Mouse (Mus musculus) brain, embryonic 18.5 days (tissue): ENCODE measurements around the gene Procr.
"Not testable (repeated sequence)": the region's sequence is repeated elsewhere in the genome, so short reads cannot be mapped to it uniquely, and the experiment has no call there.

Experiments
- DNase-seq: peaks from one replicate; pipeline ENCODE4 v3.0.0-alpha.2; 2012; ENCODE audit warnings: low read depth, low spot score

Procr gene

DNA sequence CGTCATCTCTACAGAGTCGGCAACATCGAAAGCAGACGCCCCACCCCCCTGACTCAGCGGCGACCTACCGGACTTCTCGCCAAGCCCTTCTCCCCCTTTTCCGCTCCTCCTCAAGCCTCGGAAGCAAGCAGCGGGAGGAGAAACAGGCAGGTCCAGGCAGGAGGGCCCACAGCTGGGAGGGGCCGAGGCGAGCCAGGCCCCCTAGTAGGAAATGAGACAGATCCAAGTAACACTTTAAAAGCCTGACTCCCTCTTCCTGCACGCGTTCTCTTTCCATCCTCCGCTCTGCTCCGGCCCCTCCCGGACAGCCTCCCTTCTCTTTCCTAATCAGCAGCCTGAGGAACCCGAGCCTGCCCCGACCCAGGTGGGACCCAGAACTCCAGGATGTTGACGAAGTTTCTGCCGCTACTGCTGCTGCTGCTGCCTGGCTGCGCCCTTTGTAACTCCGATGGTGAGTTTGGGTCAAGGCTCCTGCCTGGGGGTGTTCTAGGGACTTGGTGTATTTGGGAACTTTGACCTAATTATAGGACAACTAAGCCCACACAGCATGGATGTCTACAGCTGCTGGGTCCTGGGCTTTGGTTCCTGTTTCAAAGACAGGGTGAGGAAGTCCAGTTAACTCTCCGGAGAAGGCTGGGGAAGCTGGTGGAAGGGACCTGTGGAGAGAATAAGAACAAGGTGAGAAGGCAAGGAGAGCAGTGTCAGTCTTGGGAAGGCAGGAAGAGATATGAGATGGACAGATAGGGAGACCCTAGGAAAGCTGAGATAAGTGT, at the start of gene Procr:
TSS of gene Procr (plus strand) at position 104 of the 773 bp plus-strand sequence.
- DNase-seq, result no peak

DNA sequence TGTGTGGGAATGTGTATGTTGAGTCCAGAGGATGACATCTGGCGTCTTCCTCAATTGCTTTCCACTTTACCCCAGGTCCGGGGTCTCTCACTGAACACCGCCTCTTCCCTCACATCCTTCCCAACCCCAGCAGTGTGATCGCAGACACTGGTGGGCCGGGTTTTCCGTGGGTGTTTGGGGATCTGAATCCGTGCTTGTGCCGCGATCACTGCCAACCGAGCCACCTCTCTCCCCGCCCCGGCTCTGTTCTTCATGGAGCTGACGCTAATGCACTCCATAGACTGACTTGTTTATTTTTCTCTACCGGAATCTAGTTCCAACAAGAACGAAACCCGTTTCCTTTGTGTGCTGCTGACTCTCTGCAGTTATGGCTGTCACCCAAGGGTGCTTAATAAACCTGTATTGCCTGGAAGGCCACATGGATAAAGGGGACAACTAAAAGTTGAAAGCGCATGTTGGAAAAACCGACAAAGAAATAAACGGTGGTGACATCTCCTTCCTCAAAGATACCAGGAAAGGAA, 49.5 kb upstream of the Procr start:
- no peak for DNase-seq

DNA sequence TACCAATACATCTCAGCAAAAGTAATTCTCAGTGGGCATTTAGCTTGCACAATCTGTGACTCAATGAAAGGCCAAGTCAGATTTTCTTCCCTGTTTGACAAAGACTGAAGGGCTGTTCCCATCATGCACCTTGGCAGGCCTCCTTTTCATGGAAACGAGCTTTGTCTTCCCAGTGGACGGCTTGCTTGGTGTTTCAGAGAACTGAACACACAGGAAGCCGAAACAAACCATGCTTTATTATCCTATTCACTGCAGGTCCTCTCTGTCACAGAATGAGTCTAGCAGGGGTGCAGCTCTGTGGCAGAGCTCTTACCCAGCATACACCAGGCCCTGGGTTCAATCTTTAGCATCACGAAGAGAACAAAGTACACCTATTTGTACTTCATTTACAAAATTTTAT, 47.3 kb upstream of the Procr start:
- no peak for DNase-seq

DNA sequence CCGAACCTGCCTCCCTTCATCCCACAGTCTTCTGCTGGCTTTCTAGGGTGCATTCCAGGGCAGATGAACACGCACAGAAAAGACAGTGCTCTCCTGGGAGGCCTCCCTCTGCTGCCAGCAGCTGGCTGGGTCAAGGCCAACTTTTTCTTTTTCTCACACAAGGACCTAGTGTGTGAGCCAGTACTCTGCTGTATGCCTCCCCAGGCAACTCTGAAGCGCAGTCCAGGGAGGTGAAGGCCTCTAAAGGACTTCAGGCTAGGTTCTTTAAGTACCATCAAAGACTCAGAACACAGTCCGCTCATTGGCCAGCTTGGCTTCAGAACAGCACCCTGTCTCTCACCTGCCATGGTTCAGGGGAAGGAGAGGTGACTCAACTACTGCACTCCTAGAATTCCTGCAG, 43.7 kb upstream of the Procr start:
- no peak for DNase-seq

DNA sequence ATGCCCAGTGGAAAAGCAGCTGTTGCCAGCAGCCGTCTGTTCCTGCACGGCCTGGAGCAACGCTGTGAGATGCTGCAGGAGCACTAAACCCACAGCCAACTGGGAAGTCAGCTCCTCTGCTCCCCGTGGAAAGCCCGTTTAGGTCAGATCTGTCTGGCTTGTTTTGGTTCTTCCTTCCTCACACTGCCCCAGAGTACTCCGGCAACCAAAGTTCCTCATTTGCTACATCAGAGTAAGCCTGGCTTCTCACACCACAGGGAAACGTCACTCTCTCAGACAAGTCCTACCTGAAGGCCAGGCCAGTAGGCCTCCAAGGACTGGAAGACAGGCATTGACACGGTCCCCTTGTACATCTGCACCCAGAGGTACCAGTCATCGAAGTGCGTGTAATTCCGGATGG, 40.4 kb upstream of the Procr start:
- no peak for DNase-seq

DNA sequence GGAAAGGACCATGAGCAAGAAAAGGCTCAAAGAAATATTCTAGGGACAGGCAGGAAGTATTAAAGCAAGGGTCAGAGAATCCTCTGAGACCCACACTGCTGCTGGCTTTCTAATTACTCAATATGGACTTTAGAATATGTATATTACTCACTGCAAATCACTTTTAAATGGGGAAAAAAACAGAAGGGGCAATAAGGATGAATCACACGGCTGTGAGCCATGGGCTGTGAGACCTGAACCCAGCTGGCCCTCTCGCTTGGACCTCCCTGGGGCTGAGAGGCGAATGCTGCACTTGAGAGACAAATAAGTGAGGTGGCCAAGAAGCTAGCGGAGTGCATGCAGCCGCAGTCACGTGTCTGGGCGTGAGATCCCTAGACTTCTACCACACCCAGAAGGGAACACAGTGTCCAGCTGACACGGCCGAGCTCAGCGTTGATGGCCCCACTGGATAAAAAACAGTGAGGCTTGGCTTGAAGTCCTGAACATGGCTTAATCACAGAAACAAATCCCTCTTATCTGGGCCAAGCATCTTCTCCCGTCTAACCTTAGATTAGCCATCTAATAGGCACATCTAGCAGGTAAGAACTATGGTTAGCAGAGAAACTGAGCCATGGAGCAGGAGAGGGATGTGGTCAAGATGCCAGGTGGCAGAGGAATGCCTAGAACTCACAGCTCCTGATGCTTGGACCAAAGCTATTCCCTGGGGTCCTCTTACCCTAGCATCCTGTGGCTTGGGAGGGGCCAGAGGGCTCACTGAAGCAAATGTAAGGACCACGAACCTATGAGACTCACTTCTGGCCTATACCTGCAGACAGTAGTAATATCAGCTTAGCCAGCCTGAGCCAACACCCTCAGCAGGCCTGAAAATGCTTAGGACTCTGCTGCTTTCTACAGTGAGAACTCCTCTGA, 33.6 kb upstream of the Procr start:
- DNase-seq, result no peak

DNA sequence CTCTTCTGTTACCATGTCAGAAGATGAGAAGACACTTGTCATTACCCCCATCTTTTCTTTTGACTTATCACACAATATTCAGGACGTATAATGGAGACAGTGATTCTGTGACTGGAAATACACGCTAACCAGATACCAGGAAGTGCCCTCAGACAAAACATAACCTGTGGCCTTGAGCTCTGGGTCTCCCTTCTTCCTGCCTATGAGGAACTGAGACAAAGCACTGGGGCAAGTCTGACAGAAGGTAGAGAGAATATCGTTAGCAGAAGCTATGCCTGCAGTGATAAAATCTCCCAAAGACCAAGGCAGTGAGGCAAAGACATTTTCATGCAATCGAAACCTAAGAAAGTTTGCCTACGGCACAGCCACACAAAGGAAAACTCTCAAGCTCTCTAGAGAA, 30.3 kb upstream of the Procr start:
- DNase-seq, result no peak

DNA sequence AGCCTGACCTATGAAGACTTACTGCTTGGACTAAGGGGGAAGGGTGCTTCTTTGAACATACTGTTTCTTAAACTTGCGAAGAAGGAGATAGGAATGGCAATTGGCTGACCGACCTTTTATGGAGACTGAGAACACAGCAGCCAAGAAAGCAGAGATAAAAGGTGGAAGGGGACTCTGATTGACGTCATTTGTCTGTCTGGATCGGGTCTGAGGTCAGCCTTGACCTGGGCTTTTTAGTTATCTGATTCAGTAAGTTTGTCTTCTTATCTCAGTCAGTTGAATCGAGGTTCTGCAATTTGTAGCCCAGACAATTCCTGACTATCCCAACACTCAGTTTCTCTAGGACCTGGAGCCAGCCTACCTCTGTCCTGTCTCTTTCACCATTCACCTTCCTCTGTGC, 26.9 kb upstream of the Procr start:
- DNase-seq, result no peak

DNA sequence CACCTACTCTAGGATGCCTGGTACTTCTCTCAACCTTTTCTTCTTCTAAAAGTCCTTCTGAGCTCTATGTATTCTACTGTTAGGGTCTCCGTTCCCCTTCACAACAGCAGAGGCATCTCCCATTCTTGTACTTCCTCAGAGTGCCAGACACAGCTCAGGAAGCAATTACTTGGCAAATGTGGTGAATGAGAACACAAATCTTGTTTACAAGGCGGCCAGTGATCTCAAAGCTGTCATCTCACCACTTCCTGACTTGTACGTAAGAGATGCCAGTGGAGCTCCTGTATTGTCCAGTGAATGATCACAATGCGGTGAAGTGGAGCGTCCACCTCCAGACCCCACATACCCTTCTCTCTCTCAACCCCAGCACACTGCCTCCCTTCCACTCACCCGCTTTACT, 26.4 kb upstream of the Procr start:
- no peak for DNase-seq

DNA sequence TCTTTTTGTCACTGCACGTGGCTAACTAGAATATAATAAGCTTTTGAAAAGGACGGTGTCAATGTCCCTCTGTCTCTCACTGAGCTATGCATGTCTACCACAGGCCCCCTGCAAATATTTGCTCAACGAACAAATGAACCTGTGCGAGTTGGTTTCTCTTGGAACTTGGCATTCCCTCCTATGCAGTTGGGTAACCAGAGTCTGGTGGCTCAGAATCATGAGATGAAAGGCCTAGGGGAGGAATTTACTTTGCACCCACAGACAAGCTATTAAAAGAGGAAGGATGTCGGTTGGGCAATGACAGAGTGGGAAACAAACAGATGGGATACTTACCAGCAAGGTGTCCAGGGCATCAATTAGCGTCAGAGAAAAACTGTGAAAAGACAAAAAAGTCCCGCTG, 24.6 kb upstream of the Procr start:
- no peak for DNase-seq

DNA sequence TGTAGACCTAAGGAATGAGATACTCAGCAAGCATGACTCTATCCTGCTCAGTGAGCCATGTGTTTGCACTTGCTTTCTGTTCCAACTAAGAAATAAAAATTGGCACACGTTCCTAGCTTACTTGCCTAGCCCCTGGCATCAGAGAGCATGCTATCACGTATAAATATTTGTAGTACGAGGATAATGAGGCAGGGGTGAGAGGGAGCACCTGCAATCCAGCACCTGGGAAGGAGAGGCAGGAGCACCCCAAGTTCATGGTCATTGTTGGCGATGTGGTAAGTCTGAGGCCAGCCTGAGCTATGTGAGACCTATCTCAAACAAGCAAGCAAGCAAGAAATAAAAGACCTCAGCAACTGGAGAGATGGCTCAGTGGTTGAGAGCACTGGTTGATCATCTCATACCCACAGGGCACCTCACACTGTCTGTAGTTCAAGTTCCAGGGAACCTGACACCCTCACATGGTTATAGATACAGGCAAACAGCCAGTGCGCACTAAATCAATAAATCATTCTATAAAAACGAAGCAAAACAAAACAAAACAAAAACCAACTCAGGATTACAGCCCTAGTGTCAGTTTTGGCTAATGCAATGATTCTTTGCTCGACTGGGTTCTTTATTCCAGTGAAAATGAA, 23.0 kb upstream of the Procr start:
- no peak for DNase-seq

DNA sequence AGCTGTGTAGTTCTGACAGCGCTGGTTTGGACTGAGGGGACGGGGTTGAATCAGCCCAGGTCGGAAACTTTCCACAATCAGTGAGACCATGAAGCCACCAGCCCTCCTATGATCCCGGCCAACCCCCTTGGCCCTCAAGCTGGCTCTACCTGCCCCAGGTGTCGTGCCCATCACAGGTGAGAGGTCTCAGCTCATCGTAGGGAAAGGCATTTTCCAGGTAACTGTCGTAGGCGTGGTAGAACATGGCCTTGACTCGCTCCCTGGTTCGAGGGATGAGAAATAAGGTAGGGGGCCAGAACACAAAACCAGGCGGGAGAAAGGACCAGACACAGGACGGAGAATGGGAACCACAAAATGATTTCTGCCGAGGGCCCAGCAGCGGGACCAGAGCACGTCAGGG, 22.2 kb upstream of the Procr start:
- no peak for DNase-seq

DNA sequence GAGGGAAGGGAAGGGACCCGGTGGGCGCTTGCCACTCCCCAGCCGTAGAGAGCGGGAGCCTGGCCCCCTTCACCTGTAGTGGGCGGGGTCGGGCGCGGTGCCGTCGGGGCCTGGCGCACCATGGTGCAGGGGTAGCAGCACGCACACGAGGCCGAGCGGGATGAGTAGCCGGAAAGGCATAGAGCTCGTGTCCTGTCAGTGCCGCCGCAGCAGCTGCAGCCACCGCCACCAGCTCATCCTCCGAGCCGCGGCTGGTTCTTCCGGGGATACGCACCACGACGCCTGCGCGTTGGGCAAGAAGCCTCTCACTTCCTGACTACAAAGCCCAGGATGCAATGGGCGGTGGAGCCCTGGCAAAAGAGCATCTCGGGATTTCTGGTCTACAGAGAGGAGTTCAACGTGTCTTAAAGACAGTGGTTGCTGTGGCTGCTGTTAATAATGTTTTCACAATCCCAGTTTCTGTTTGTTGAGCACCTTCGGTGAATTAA, 21.7 kb upstream of the Procr start, which contains the start of gene Edem2:
TSS of gene Edem2 (minus strand) at position 318 of the 488 bp plus-strand sequence.
- peak; percentile 88 for DNase-seq

DNA sequence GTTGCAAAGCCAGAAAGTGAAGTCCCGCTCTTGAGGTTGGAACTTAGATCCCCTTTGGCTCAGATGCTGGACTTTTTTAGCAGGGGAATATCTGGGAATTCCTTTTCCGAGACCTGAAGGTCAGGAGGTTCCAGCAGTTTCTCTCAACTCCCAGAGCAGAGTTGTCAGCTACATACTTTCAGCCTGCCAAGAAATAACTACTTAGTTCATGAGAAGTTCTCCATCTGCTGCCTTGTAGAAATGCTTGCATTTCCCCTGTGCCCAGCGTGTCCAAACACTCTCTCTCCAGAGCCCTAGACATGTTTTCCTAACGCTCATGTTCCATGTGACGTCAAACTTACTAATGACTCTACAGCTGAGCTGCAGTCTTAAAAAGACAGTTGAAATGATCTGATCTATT, 15.8 kb upstream of the Procr start:
- no peak for DNase-seq

DNA sequence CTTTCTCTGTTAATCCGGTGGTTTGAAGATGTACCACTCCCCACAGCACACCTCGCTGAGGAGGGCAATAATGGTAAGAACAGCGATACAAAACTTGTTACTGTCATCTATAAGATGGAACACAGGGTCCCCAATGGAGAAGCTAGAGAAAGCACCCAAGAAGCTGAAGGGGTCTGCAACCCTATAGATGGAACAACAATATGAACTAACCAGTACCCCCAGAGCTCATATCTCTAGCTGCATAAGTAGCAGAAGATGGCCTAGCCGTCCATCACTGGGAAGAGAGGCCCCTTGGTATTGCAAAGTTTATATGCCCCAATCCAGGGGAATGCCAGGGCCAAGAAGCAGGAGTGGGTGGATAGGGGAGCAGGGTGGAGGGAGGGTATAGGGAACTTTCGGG, 15.2 kb upstream of the Procr start, which contains the start of gene Gm17581:
TSS of gene Gm17581 (minus strand) at position 101 of the 400 bp plus-strand sequence.
- not testable (repeated sequence) for DNase-seq

DNA sequence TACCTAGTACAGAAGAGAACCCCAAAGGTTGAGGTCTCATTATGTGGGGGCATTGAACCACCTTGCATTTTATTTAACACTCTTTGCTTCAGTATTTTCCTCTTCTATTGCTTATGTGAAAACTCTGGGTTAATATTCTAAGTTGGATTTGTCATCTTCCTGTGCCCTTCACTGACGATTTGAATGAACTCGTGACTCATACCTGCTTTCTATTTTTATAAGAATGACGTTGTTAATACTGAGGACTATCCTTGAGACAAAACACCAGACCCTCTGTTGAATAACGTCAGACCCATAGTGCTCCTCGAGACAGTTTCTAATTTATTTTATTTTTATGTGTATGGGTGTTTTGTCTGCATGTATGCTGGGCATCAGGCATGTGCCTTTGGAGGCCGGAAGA, 14.0 kb upstream of the Procr start:
- DNase-seq, result no peak

DNA sequence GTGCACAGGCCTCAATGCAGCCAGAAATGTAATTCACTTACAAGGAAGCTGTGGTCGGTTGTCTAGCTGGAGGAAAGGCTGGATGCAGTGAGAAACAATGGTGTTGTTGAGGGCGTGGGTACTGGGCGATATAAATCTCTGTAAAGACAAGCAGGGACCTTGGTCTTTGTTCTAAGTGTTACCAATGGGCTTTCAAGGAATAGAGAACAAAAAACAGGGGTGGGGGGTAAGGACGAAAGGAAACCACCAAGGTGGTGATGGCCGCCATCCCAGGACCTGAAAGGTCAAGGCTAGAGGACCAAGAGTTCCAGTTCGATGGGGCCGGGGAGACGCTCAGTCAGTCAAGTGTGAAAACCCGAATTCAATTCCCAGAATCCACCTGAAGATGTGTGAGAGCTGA, 13.1 kb upstream of the Procr start:
- no peak for DNase-seq

DNA sequence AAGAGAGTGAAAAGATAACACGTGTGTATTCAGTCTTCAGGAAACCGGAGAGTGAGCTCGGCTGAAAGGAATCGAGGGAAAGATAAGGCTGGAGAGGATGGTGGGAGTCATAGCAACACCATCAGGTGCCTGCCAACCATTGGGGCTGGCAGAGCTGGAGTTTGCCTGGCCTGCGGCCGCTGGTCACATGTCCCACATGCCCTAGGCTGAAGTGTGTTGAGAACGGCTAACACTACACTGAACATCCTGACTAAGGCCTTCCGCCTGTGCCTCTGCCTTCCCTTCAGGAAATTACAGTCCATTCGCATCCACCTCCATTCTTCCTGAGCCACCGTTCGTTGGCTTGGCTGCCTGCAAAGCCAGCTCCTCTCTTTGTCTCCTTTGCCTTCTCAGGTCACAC, 8.7 kb upstream of the Procr start:
- no peak for DNase-seq

DNA sequence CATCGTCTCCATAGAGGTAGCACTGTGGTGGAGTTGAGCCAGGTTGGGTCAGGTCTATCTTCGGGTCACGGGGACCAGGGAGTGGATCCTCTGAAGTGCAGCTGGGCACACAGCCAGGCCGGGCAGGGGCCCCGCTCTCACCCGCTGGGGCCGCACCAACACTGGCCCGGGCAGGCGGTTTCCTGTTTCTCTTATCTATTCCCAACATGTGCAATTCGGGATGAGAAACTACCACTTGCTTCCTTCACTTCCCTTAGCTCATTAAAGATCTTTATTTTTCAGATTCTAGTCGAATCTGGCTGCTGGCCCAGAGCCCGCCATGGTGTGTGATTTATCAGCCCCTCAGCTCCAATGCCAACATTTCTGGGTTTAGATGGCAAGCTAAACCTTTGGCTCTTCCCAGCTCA, 8.0 kb upstream of the Procr start:
- DNase-seq, result no peak

DNA sequence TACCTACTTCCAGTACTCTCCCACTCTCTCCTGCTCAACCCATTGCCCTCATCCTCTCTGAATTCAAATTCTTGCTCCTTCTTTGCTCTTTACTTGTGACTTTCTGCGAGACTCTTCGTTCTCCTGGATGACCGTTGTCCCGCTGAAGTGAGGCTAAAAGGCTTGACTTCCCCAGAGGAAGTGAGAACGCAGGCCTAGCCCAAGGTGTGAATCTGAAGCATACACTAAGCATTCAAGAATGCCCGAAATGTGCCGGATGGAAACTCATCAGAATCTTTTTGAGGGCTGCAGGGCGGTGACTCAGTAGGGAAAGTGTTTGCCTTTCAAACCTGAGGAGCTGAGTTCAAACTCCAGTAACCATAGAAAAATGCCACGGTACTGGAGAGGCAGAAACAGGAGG, 7.6 kb upstream of the Procr start:
- no peak for DNase-seq

DNA sequence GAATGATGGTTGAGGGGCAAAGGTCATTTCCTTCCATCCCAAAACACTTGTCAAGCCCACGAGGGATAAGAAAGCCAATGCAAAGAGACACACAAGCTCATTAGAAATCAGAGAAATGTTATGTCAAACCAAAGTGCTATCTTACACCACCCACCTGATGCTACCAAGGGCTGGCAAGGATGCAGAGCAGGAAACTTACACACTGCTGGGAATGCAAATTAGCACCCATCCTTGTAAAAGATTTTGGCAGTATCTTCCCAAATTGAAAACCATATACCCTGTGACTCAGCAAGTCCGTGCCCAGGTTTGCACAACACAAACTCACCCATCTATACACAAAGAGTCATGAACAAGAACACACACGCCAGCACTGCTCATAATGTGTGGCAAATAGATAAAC, 5.4 kb upstream of the Procr start:
- no peak for DNase-seq

DNA sequence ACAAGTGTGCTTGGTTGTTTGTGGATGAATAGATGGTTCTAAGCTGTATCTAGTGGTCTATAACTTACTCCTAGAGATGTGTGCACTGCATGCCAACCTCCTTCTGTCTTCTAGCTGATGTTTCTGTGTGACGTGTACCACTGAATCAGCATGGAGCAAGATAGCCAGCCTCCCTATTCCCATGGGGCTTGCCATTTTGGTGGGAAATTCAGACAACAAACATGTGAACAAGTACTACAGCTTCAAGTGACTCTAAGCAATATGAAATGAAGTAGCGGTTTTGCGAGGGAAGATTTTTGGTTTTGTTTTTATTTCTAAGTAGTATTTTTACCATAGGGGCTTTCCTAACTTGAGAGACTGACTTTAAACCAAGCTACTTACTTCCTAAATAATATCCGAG, 1.5 kb upstream of the Procr start:
- DNase-seq, result no peak
